Mouse (Mus musculus): ENCODE results near the gene Psmg4.

DNA sequence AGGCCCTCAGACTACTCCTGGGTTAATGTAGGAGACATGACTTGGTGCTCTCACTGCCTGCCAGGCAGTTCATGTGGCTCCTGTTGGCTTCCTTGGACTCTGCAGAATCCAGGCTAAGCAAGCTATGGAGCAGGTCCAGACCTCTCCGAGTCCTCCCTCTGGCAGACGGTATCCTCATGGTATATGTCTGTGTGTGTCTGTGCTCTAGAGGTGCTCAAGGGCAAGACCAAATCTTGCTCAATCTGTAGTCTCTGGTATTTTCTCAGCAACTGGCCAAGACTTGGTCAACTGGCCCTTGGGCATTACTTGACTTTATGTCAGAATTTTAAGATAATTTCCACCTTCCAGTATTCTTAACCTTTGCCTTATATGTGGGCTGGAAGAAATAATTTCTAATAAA, 22.6 kb downstream of the Psmg4 start:
- TF ChIP-seq CTCF (IDR thresholded peaks at IDR 0.05) (no peak), EP300 (IDR thresholded peaks at IDR 0.05) (no peak)

Measured in lung, postnatal 0 days (tissue).